Mouse (Mus musculus) stomach, postnatal 0 days (tissue): ENCODE measurements around the gene Cnot8.

Experiments
- CTCF ChIP-seq: IDR thresholded peaks from 2 replicates; pipeline ENCODE4 v1.5.1; 2016; ENCODE audit warnings: antibody characterized with exemption, low read depth, mild to moderate bottlenecking, moderate library complexity
- EP300 ChIP-seq: optimal IDR thresholded peaks from 2 replicates; pipeline ENCODE3; 2016; ENCODE audit warnings: antibody characterized with exemption

DNA sequence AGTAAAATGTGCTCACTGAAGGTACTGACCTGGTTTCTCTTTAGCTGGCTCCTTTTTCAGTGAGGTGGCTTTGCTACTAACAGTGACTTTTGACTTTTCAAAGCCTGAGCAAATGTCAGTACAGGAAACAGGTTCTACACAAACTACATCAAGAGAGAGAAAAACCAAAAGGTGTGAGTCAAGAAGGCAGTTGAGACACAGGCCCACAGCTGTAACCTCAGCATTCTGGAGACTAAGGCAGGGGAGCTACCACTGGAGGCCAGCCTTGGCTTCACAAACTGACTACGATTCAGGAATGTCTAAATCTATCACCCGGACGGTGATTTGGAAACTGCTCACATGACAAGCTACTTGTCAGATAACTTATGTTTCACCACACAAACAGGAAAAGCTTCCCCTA lies 35.5 kb downstream of the Cnot8 start:
- TF ChIP-seq EP300 (no peak), CTCF (no peak)
